Mouse (Mus musculus) bone marrow, adult 2 months (tissue): ENCODE measurements at regions not wholly inside any gene's neighbourhood (a gene's known extent, or its start where the extent isn't known, plus 50 kb on each side); places are given as distances from the start of the nearest gene placed in this dataset.

Experiments used
- H3K27ac ChIP-seq: fragments of 200-500 bp; 2 replicates; pipeline ENCODE4 v1.5.1; 2012; ENCODE audit warnings: low read depth, mild to moderate bottlenecking, control low read depth, inconsistent platforms, low read length; ENCODE audit not compliant: control insufficient read depth, poor library complexity, insufficient read depth
- H3K4me1 ChIP-seq: fragments of 200-500 bp; 2 replicates; pipeline ENCODE4 v1.6.1; 2011; ENCODE audit warnings: low read length; ENCODE audit not compliant: control insufficient read depth, insufficient read depth
- H3K4me3 ChIP-seq: fragments of 200-500 bp; replicated peaks from 2 replicates; pipeline ENCODE3; 2011; ENCODE audit warnings: mild to moderate bottlenecking, low read depth, low read length, control low read depth; ENCODE audit not compliant: control insufficient read depth
- CTCF ChIP-seq: fragments of 200-500 bp; IDR thresholded peaks from 2 replicates; pipeline ENCODE4 v1.5.1; 2011; ENCODE audit warnings: low read length, control low read depth; ENCODE audit not compliant: control insufficient read depth, insufficient read depth
- POLR2A ChIP-seq: fragments of 200-500 bp; IDR thresholded peaks from 2 replicates; pipeline ENCODE4 v1.6.1; 2011; ENCODE audit warnings: low read depth, mild to moderate bottlenecking, control low read depth, low read length, borderline replicate concordance; ENCODE audit not compliant: control insufficient read depth
- WGBS: fragments of 180-500 bp; shearing (Covaris S2); methylation state at CpG from one replicate; pipeline ENCODE4 v1.1.7; 2018; 5-methylcytosine and 5-hydroxymethylcytosine counted together

GRCm38 (mm10) chrX:10984894-10985293 lies 270.1 kb downstream of the Mid1ip1 start:
- no peak overlapping the region for H3K4me3 ChIP-seq
- no peaks in the 10 kb centered on the region for H3K4me1 ChIP-seq
- no peak for TF ChIP-seq POLR2A
- no peak for TF ChIP-seq CTCF
- no peak overlapping the region for H3K27ac ChIP-seq
- WGBS, result 85% methylated on average over 7 of the region's 7 CpGs

GRCm38 (mm10) chrX:10991871-10992210 lies 277.0 kb downstream of the Mid1ip1 start:
- 55% methylated on average over 6 of the region's 6 CpGs for WGBS
- H3K27ac ChIP-seq, result no peak overlapping the region
- no peaks in the 10 kb centered on the region for H3K4me1 ChIP-seq
- no peak overlapping the region for H3K4me3 ChIP-seq
- no peak for TF ChIP-seq POLR2A
- no peak for TF ChIP-seq CTCF

GRCm38 (mm10) chrX:10992211-10993004 lies 277.6 kb downstream of the Mid1ip1 start:
- H3K4me3 ChIP-seq, result no peak overlapping the region
- H3K4me1 ChIP-seq, result no peaks in the 10 kb centered on the region
- TF ChIP-seq CTCF (no peak), POLR2A (no peak)
- 62% methylated on average over 19 of the region's 19 CpGs for WGBS
- H3K27ac ChIP-seq, result no peak overlapping the region

- WGBS, result 68% methylated on average over 6 of the region's 6 CpGs
- H3K4me1 ChIP-seq, result no peaks in the 10 kb centered on the region
- no peak for TF ChIP-seq CTCF
- no peak for TF ChIP-seq POLR2A
- H3K27ac ChIP-seq, result no peak overlapping the region
- no peak overlapping the region for H3K4me3 ChIP-seq
Observed at GRCm38 (mm10) chrX:10993005-10993377, 278.2 kb downstream of the Mid1ip1 start.

DNA sequence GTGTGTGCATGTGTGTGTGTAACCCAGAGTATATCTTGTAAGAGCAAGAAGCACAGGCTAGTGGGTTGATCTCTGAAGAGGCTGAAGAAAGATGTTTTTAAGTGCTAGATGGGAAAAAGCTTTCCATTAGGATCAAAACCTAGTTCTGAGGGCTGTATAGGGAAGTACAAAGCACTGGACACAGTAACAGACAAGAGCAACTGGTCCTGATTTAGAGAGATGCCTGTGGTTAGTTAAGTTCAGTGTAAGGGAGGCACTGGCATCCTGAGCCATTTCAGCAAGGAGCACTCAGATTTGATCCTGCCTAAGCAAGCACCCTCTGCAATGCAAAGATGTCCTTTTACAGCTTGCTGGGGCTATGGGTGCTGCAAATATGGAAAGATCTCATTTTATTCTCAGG lies 280.1 kb downstream of the Mid1ip1 start:
- no peaks in the 10 kb centered on the region for H3K4me1 ChIP-seq
- TF ChIP-seq CTCF, result no peak
- no peak for TF ChIP-seq POLR2A
- no peak overlapping the region for H3K27ac ChIP-seq
- H3K4me3 ChIP-seq, result no peak overlapping the region

DNA sequence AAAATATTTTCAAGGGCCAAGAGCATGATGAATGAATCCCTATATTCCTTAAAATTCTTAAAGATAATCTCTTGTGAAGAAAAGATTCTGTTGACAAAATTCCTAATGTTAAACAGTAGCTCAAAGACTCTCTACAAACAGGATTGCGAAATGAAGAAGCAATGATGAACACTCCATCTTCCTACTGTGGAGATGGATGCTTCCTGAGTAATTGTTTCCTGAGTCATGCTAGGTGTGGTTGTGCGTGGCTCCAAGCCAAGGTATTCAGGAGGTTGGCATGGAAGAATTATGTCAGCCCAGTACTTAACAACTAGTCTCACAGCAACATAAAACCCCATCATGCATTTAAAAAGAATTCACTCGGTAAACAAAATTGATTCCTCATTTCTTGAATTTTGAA lies 286.4 kb downstream of the Mid1ip1 start:
- no peaks in the 10 kb centered on the region for H3K4me1 ChIP-seq
- H3K4me3 ChIP-seq, result no peak overlapping the region
- TF ChIP-seq CTCF (no peak), POLR2A (no peak)
- no peak overlapping the region for H3K27ac ChIP-seq
- 68% methylated on average over 3 of the region's 3 CpGs for WGBS

GRCm38 (mm10) chrX:11039278-11039677 lies 259.8 kb upstream of the H2al1a start:
- TF ChIP-seq CTCF (no peak), POLR2A (no peak)
- H3K27ac ChIP-seq, result no peak overlapping the region
- H3K4me3 ChIP-seq, result no peak overlapping the region
- no peaks in the 10 kb centered on the region for H3K4me1 ChIP-seq

DNA sequence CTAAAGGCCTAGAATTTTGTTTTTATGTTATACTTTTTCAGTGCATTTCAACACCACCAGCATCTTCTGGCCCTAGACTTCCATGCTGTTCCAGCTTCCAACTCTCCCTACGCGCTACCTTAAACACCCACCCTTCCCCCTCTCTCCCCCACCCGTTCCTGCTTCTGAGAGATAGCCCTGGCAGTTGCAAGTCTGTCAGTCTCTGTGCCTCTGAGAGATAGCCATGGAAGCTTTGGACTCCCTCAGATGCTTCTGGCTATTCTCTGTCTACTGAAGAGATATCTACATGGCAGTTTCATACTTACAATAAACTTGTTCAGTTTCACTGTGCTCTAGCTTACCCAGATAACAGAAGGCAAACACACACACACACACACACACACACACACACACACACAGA lies 252.3 kb upstream of the H2al1a start:
- H3K4me1 ChIP-seq, result no peaks in the 10 kb centered on the region; the same call in 1 of the 2 replicates
- H3K4me3 ChIP-seq, result no peak overlapping the region
- 79% methylated on average over 3 of the region's 3 CpGs for WGBS
- no peak overlapping the region for H3K27ac ChIP-seq
- TF ChIP-seq CTCF (no peak), POLR2A (no peak)

GRCm38 (mm10) chrX:11082171-11082570 lies 216.9 kb upstream of the H2al1a start:
- H3K27ac ChIP-seq, result no peak overlapping the region
- no peak for TF ChIP-seq POLR2A
- TF ChIP-seq CTCF, result no peak
- no peak overlapping the region for H3K4me3 ChIP-seq
- WGBS, result 32% methylated on average over 3 of the region's 3 CpGs
- no peaks in the 10 kb centered on the region for H3K4me1 ChIP-seq
